Mouse (Mus musculus) ES-E14 (cell line): ENCODE results near the gene Ccdc87.

Source experiments
- MAFK ChIP-seq: IDR thresholded peaks from 2 replicates; pipeline ENCODE4 v1.6.1; 2014; ENCODE audit warnings: mild to moderate bottlenecking, low read depth, low read length, inconsistent platforms; ENCODE audit not compliant: insufficient read depth
- ZC3H11A ChIP-seq: IDR thresholded peaks from 2 replicates; pipeline ENCODE4 v1.6.1; 2012; ENCODE audit warnings: low read depth, mild to moderate bottlenecking, inconsistent platforms, low read length, borderline replicate concordance
- ZNF384 ChIP-seq: IDR thresholded peaks from 2 replicates; pipeline ENCODE4 v1.6.1; 2012; ENCODE audit warnings: low read depth, low read length, inconsistent platforms

DNA sequence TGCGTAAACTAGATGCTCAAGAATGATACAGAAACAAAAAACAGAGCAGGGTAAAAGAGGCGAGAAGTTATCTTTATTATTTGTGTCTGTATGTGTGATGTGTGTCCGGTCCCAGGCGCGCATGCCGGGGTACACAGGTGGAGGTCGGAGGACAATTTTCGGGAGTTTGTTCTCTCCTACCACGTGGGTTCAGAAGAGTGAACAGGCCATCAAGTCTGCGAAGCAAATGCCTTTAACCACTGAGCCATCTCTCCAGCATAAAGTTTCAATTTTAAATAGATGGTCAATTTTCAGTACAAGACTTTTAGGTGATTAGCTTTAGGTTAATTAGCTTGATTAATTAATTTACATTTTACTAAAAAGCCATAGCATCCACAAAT, 40.1 kb downstream of the Ccdc87 start:
- TF ChIP-seq ZNF384 (no peak), MAFK (no peak), ZC3H11A (no peak)
